Mouse (Mus musculus): ENCODE measurements at regions not wholly inside any gene's neighbourhood (a gene's known extent, or its start where the extent isn't known, plus 50 kb on each side); places are given as distances from the start of the nearest gene placed in this dataset.

- Histone ChIP-seq H3K27ac (ENCODE audit: low read depth, low read length) (no peak overlapping the region), H3K9me3 (ENCODE audit: control insufficient read depth, low read length) (no peaks in the 10 kb centered on the region), H3K36me3 (ENCODE audit: control insufficient read depth, insufficient read depth, low read length) (no peaks in the 10 kb centered on the region), H3K4me3 (ENCODE audit: low read depth, low read length) (no peak overlapping the region), H3K27me3 (ENCODE audit: control insufficient read depth, insufficient read depth, low read length) (no peaks in the 10 kb centered on the region), H3K9ac (ENCODE audit: low read length) (no peak overlapping the region), H3K4me1 (replicated peaks; ENCODE audit: control insufficient read depth, insufficient read depth, low read length) (no peaks in the 10 kb centered on the region), H3K4me2 (ENCODE audit: low read depth, low read length, severe bottlenecking) (no peak overlapping the region)
- DNase-seq (ENCODE audit: low spot score) (no peak), ATAC-seq (replicated peaks; ENCODE audit: low FRiP score) (0 out of 2 replicates have a peak, but pooled peaks have one; percentile 44)
- 81% methylated on average over 3 of the region's 3 CpGs for WGBS
These were observed 1026.8 kb downstream of the Gm9008 start for GRCm38 (mm10) chr6:75470614-75471357.

DNA sequence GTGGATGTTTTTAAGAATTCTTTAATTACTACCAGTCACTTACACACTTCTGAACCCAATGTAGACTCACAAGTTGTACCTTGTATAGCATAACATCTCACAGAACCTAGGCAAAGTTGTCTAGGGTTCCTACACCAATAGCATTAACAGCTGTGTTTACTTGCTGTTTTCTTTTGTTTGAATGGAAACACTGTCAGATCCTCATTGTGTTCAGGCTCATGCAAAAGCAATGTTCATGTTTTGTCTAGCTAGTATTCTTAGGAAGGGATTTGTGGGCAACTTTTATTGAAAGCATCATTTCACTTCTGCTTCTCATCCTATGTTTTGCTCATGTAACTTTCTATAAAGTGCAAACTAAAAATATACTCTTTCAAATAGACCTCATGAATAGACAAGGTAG, 1027.5 kb downstream of the Gm9008 start:
- Histone ChIP-seq H3K4me2 (ENCODE audit: low read depth, low read length, severe bottlenecking) (no peak overlapping the region), H3K9me3 (ENCODE audit: control insufficient read depth, low read length) (no peaks in the 10 kb centered on the region), H3K4me1 (replicated peaks; ENCODE audit: control insufficient read depth, insufficient read depth, low read length) (no peaks in the 10 kb centered on the region), H3K4me3 (ENCODE audit: low read depth, low read length) (no peak overlapping the region), H3K27me3 (ENCODE audit: control insufficient read depth, insufficient read depth, low read length) (no peaks in the 10 kb centered on the region), H3K9ac (ENCODE audit: low read length) (no peak overlapping the region), H3K27ac (ENCODE audit: low read depth, low read length) (no peak overlapping the region), H3K36me3 (ENCODE audit: control insufficient read depth, insufficient read depth, low read length) (no peaks in the 10 kb centered on the region)
- no peak for DNase-seq (ENCODE audit: low spot score)
- no peak for ATAC-seq (replicated peaks; ENCODE audit: low FRiP score)

DNA sequence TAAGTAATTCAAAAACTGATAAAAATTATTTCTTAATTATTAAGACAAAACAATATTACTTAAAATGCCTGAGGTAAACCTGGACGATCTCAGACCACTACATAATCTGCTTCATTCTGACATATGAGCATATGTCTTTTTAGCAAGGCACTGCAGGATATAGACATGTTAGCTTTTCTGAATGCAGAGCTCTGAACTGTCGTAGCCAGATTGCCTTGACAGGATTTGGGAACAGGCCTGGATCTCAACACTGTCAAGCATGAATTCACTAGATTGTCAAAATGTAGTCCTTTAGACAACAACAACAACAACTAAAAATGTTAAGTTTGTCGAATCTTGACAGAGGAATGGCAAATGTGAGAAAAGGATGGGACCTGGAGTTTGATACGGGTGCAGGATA, 1045.0 kb downstream of the Gm9008 start:
- no peak for DNase-seq (ENCODE audit: low spot score)
- Histone ChIP-seq H3K4me1 (replicated peaks; ENCODE audit: control insufficient read depth, insufficient read depth, low read length) (no peaks in the 10 kb centered on the region), H3K4me2 (ENCODE audit: low read depth, low read length, severe bottlenecking) (no peak overlapping the region), H3K27me3 (ENCODE audit: control insufficient read depth, insufficient read depth, low read length) (no peaks in the 10 kb centered on the region), H3K4me3 (ENCODE audit: low read depth, low read length) (no peak overlapping the region), H3K27ac (ENCODE audit: low read depth, low read length) (no peak overlapping the region), H3K36me3 (ENCODE audit: control insufficient read depth, insufficient read depth, low read length) (no peaks in the 10 kb centered on the region), H3K9ac (ENCODE audit: low read length) (no peak overlapping the region), H3K9me3 (ENCODE audit: control insufficient read depth, low read length) (no peaks in the 10 kb centered on the region)
- no peak for ATAC-seq (replicated peaks; ENCODE audit: low FRiP score)
- 87% methylated on average over 4 of the region's 4 CpGs for WGBS

Data from forebrain, embryonic 11.5 days (tissue).